ENCODE assay signal across 8 mouse cellular contexts in the genomic region with DNA sequence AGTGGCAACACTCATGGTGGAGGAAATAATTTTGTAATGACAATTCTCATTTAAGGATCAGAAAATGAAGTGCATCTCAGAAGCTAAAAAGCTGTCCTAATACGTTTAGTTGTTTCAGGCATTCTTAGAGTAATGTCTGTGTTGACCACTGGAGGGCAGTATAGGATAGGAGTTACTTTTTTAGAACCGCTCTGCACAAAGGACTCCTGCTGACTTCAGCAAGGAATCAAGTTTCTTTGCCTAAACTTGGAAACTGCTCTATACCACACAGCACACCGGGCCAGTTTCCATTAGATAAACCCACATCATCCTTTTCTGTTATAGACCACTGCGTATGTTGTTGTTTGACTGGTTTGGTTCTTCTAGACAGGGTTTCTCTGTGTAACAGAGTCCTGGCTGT. TPM values are rescaled to one million over a fixed set of nuclear protein-coding genes. Genes with fewer than 3 reads are reported as not detected.
DNase-seq lines count a peak whose midpoint lies in the region; ATAC-seq lines count a peak whose summit lies in the region.

No protein-coding gene starts in this region.

- H3K4me3 ChIP-seq in embryonic facial prominence, embryonic 11.5 days (ENCODE audit: low read depth, low read length): no peak overlapping the region
- no peak overlapping the region for H3K4me3 ChIP-seq in lung, embryonic 16.5 days (ENCODE audit: low read length)

- H3K27ac ChIP-seq in embryonic facial prominence, embryonic 11.5 days (replicated peaks; ENCODE audit: low read depth, low read length): no peak overlapping the region
- no peak overlapping the region for H3K27ac ChIP-seq in lung, embryonic 16.5 days (ENCODE audit: low read length)

- H3K9me3 ChIP-seq in embryonic facial prominence, embryonic 11.5 days (replicated peaks; ENCODE audit: control insufficient read depth, low read length): no peaks in the 10 kb centered on the region
- no peaks in the 10 kb centered on the region for H3K9me3 ChIP-seq in lung, embryonic 16.5 days (ENCODE audit: control insufficient read depth, low read length)

- no peak overlapping the region for H3K9ac ChIP-seq in embryonic facial prominence, embryonic 11.5 days (replicated peaks; ENCODE audit: low read length)
- no peak overlapping the region for H3K9ac ChIP-seq in lung, embryonic 16.5 days (ENCODE audit: low read length)

- no peaks in the 10 kb centered on the region for H3K4me1 ChIP-seq in embryonic facial prominence, embryonic 11.5 days (ENCODE audit: control insufficient read depth, insufficient read depth, low read length)
- H3K4me1 ChIP-seq in lung, embryonic 16.5 days (replicated peaks; ENCODE audit: control insufficient read depth, insufficient read depth, low read length): no peaks in the 10 kb centered on the region

- H3K27me3 ChIP-seq in embryonic facial prominence, embryonic 11.5 days (ENCODE audit: control insufficient read depth, insufficient read depth, low read length): no peaks in the 10 kb centered on the region
- H3K27me3 ChIP-seq in lung, embryonic 16.5 days (ENCODE audit: control insufficient read depth, insufficient read depth, low read depth, low read length): no peaks in the 10 kb centered on the region

- DNase-seq in gastrocnemius, adult 18-20 months (ENCODE audit: low spot score): peak; percentile 81
- DNase-seq in gastrocnemius, postnatal 25 days: no peak
- DNase-seq in R1 (ENCODE audit: low read depth, low spot score): peak; percentile 87
- peak; percentile 89 for DNase-seq in embryonic facial prominence, embryonic 11.5 days (ENCODE audit: low spot score)
- DNase-seq in heart, postnatal 4 days: peak; percentile 69
- peak; percentile 83 for DNase-seq in layer of hippocampus, adult 11-12 months (ENCODE audit: low spot score)
- DNase-seq in right cerebral cortex, postnatal 10 days (ENCODE audit: low spot score in 2 of 2): peak; percentile 67 to 71

- H3K36me3 ChIP-seq in embryonic facial prominence, embryonic 11.5 days (replicated peaks; ENCODE audit: control insufficient read depth, insufficient read depth, low read depth, low read length): no peaks in the 10 kb centered on the region
- H3K36me3 ChIP-seq in lung, embryonic 16.5 days (ENCODE audit: control insufficient read depth, insufficient read depth, low read length): no peaks in the 10 kb centered on the region

- no peak; the same call in 1 of the 2 replicates for ATAC-seq in embryonic facial prominence, embryonic 11.5 days (replicated peaks; ENCODE audit: insufficient number of reproducible peaks, low FRiP score, low TSS enrichment, low read depth)
- ATAC-seq in lung, embryonic 16.5 days (ENCODE audit: low read depth): peak; percentile 78

- no peak overlapping the region for H3K4me2 ChIP-seq in embryonic facial prominence, embryonic 11.5 days (ENCODE audit: low read depth, low read length)
- no peak overlapping the region for H3K4me2 ChIP-seq in lung, embryonic 16.5 days (ENCODE audit: low read depth, low read length)

- WGBS in embryonic facial prominence, embryonic 11.5 days: 29% methylated on average over 4 of the region's 4 CpGs
- WGBS in lung, embryonic 16.5 days: 19% methylated on average over 4 of the region's 4 CpGs

RNA-seq across cellular contexts. Expression of a gene that starts 11.4 kb away (rescaled TPM):
- total RNA-seq in gastrocnemius, adult 18-20 months (2021): 1 to 10 TPM; 5.2 to 5.7 TPM
- total RNA-seq in gastrocnemius, postnatal 25 days (2021): 1 to 10 TPM; 4.6 to 4.9 TPM
- 41.5 and 43.1 TPM in 2 replicates for polyA plus RNA-seq in embryonic facial prominence, embryonic 11.5 days (2014; fragmentation: Nextera tagmentation; extraction: Ambion mirVana)
- 1 to 10 TPM; 9.2 to 9.6 TPM for total RNA-seq in heart, postnatal 4 days (2021)
- polyA plus RNA-seq in lung, embryonic 16.5 days (2015; fragmentation: Nextera tagmentation; extraction: Ambion mirVana): 34.5 TPM in 2 replicates

RNA-seq across cellular contexts. Expression of a gene that starts 43.7 kb away (rescaled TPM):
- total RNA-seq in gastrocnemius, adult 18-20 months (2021): 1 to 10 TPM in 1 of 2 experiments, under 1 TPM in 1; 0.88 to 1.1 TPM
- total RNA-seq in gastrocnemius, postnatal 25 days (2021): 10 to 100 TPM in 1 of 2 experiments, 1 to 10 TPM in 1; 5.0 to 10.6 TPM
- polyA plus RNA-seq in embryonic facial prominence, embryonic 11.5 days (2014; fragmentation: Nextera tagmentation; extraction: Ambion mirVana): 136 and 141 TPM in 2 replicates
- total RNA-seq in heart, postnatal 4 days (2021): 100 to 1,000 TPM; 145 to 147 TPM
- 142 and 145 TPM in 2 replicates for polyA plus RNA-seq in lung, embryonic 16.5 days (2015; fragmentation: Nextera tagmentation; extraction: Ambion mirVana)

RNA-seq across cellular contexts. Expression of a gene that starts 52.5 kb away (rescaled TPM):
- total RNA-seq in gastrocnemius, adult 18-20 months (2021): under 1 TPM; 0.46 to 0.47 TPM
- total RNA-seq in gastrocnemius, postnatal 25 days (2021): under 1 TPM; 0.24 to 0.28 TPM
- 1.9 and 2.3 TPM in 2 replicates for polyA plus RNA-seq in embryonic facial prominence, embryonic 11.5 days (2014; fragmentation: Nextera tagmentation; extraction: Ambion mirVana)
- total RNA-seq in heart, postnatal 4 days (2021): 1 to 10 TPM; 2.3 to 3.4 TPM
- polyA plus RNA-seq in lung, embryonic 16.5 days (2015; fragmentation: Nextera tagmentation; extraction: Ambion mirVana): 2.2 and 2.7 TPM in 2 replicates

Comparison
In these comparisons a context has a peak if more than half of its experiments do, and no peak if none do; other contexts are left out.
1. RNA of a gene that starts 43.7 kb away (total RNA-seq): 145 to 147 TPM in heart, postnatal 4 days; 5.0 to 10.6 TPM in gastrocnemius, postnatal 25 days and 0.88 to 1.1 TPM in gastrocnemius, adult 18-20 months; every median in the first group is over 10 times any median in the second.